Mouse (Mus musculus): ENCODE results near the gene Klk1b27.
"Not testable (repeated sequence)": the region's sequence is repeated elsewhere in the genome, so short reads cannot be mapped to it uniquely, and the experiment has no call there.

Gene Klk1b27

GRCm38 (mm10) chr7:44051990-44052389 is at the start of gene Klk1b27:
Gene Klk1b27 (plus strand): TSS chr7:44052290.
- DNase-seq = not testable (repeated sequence)

- DNase-seq = no peak
Observed at GRCm38 (mm10) chr7:44004847-44005246, 47.2 kb upstream of the Klk1b27 start.

GRCm38 (mm10) chr7:44011868-44012267 is 40.2 kb upstream of the Klk1b27 start, which contains the start of gene Klk1b26:
Gene Klk1b26 (plus strand): TSS chr7:44012168.
- DNase-seq = not testable (repeated sequence)

GRCm38 (mm10) chr7:44014666-44015065 is 37.4 kb upstream of the Klk1b27 start:
- DNase-seq = not testable (repeated sequence)

- DNase-seq = no peak
Observed at GRCm38 (mm10) chr7:44015071-44015470, 37.0 kb upstream of the Klk1b27 start.

- DNase-seq = no peak
Observed at GRCm38 (mm10) chr7:44072117-44072516, 20.0 kb downstream of the Klk1b27 start.

GRCm38 (mm10) chr7:44077703-44078102 is 25.6 kb downstream of the Klk1b27 start:
- DNase-seq = no peak

- DNase-seq = no peak
Observed at GRCm38 (mm10) chr7:44096111-44096510, 44.0 kb downstream of the Klk1b27 start.

- not testable (repeated sequence) for DNase-seq
Observed at GRCm38 (mm10) chr7:44102028-44102427, 49.9 kb downstream of the Klk1b27 start, which contains the start of gene Klk1b21. Gene Klk1b21 (plus strand): TSS chr7:44102328.

Data from cerebellum, adult 9-10 months (tissue).